Mouse (Mus musculus): ENCODE data around the gene Kdm4d.
"Not testable (repeated sequence)": the region's sequence is repeated elsewhere in the genome, so short reads cannot be mapped to it uniquely, and the experiment has no call there.

Gene Kdm4d

GRCm38 (mm10) chr9:14500023-14500915, at the start of gene Kdm4d, which contains the start of gene Cwc15:
TSS of gene Kdm4d (minus strand) at chr9:14500482.
TSS of gene Cwc15 (plus strand) at chr9:14500617.
- peak; percentile 87 to 91 for DNase-seq (ENCODE audit: low spot score in 2 of 2)

- no peak for DNase-seq (ENCODE audit: low spot score in 2 of 2)
Observed at GRCm38 (mm10) chr9:14548366-14548761, 48.1 kb upstream of the Kdm4d start.

GRCm38 (mm10) chr9:14547584-14548365, 47.5 kb upstream of the Kdm4d start:
- DNase-seq (ENCODE audit: low spot score in 2 of 2) = no peak

GRCm38 (mm10) chr9:14544034-14544757, 43.9 kb upstream of the Kdm4d start:
- no peak for DNase-seq (ENCODE audit: low spot score in 2 of 2)

GRCm38 (mm10) chr9:14534833-14535456, 34.7 kb upstream of the Kdm4d start:
- DNase-seq (ENCODE audit: low spot score in 2 of 2) = no peak

- no peak for DNase-seq (ENCODE audit: low spot score in 2 of 2)
Observed at GRCm38 (mm10) chr9:14533659-14534058, 33.4 kb upstream of the Kdm4d start.

- DNase-seq (ENCODE audit: low spot score in 2 of 2) = no peak
Observed at GRCm38 (mm10) chr9:14532283-14532682, 32.0 kb upstream of the Kdm4d start.

GRCm38 (mm10) chr9:14530004-14530403, 29.7 kb upstream of the Kdm4d start:
- DNase-seq (ENCODE audit: low spot score in 2 of 2) = no peak

GRCm38 (mm10) chr9:14523408-14524043, 23.2 kb upstream of the Kdm4d start:
- DNase-seq (ENCODE audit: low spot score in 2 of 2) = peak; percentile 77 to 82

- no peak for DNase-seq (ENCODE audit: low spot score in 2 of 2)
Observed at GRCm38 (mm10) chr9:14521695-14522094, 21.4 kb upstream of the Kdm4d start.

- DNase-seq (ENCODE audit: low spot score in 2 of 2) = no peak
Observed at GRCm38 (mm10) chr9:14520971-14521670, 20.8 kb upstream of the Kdm4d start.

GRCm38 (mm10) chr9:14518105-14518504, 17.8 kb upstream of the Kdm4d start:
- DNase-seq (ENCODE audit: low spot score in 2 of 2) = no peak

GRCm38 (mm10) chr9:14517296-14517695, 17.0 kb upstream of the Kdm4d start:
- DNase-seq (ENCODE audit: low spot score in 2 of 2) = no peak

- peak in 1 of 2 experiments; percentile 17 for DNase-seq (ENCODE audit: low spot score in 2 of 2)
Observed at GRCm38 (mm10) chr9:14512633-14513445, 12.6 kb upstream of the Kdm4d start.

- no peak for DNase-seq (ENCODE audit: low spot score in 2 of 2)
Observed at GRCm38 (mm10) chr9:14500916-14501424, 688 bp upstream of the Kdm4d start.

GRCm38 (mm10) chr9:14498896-14499705, 1.2 kb downstream of the Kdm4d start:
- DNase-seq (ENCODE audit: low spot score in 2 of 2) = no peak

- DNase-seq (ENCODE audit: low spot score in 2 of 2) = not testable (repeated sequence)
Observed at GRCm38 (mm10) chr9:14463668-14464067, 36.6 kb downstream of the Kdm4d start.

GRCm38 (mm10) chr9:14462536-14462935, 37.7 kb downstream of the Kdm4d start:
- not testable (repeated sequence) for DNase-seq (ENCODE audit: low spot score in 2 of 2)
